Mouse (Mus musculus): Measurements from ENCODE around the gene Abca14. TPM values are rescaled to one million over a fixed set of nuclear protein-coding genes. Genes with fewer than 3 reads are reported as not detected.

The Abca14 gene
- polyA plus RNA-seq (2015; fragmentation: Nextera tagmentation; extraction: Ambion mirVana), result 0.19 TPM in 1 of 2 replicates, not detected in the other

DNA sequence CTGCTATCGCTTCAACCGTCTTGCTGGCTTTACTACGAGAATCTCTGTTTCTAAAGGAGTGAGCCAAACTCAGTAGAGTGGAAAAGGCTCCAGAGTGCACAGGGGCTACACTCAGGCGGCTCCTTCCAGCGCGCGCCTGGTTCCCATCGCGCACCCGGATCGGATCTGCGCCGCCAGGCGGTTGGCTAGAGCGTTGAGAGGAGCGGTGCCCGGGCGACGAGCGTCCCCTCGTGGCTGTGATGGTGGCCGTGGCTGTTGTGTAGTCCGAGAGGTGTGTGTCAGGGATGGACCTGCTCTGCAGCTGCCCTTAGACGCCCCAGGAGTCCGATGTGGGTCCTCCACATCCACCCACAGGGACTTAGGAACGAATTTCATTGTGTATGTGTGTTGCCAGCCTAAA is at the start of gene Abca14:
Gene Abca14, plus strand, starts transcription at position 173 of the 400 bp plus-strand sequence.
- H3K4me2 ChIP-seq, result peak within 1 kb of the TSS; percentile 29
- no peaks in the 10 kb centered on the region for H3K9me3 ChIP-seq
- 5% methylated on average over 26 of the region's 26 CpGs for WGBS

DNA sequence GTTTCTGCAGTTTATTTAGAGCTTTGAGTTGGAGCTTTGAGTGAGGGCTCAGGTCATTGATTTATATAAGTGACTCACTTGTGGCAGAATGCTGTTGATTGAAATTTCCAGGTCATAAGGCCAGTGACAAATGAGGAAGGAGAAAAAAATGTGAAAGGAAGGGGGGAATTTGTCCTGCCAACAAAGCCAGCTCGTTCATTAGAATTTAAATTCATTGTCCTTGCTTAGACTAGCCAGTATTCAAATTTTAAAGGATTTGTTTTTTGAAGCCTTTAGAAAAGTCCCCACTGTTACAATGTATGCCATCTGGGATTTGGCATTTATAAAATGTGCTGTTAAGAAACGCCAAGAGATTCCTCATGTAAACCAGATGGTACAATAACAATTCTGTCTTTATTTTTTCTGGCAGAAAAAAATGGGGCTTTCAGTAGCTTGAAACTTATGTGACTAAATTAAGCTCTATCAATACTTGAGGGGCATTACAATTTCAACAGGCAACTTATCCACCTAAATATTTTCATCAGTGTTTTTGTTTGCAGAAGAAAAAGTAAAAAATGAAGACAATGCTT is 46.8 kb upstream of the Abca14 start:
- Histone ChIP-seq H3K4me1 (peaks cover 33% of the 10 kb centered on the region), H3K27ac (no peak overlapping the region), H3K4me3 (no peak overlapping the region), H3K9ac (no peak overlapping the region), H3K27me3 (no peaks in the 10 kb centered on the region), H3K36me3 (no peaks in the 10 kb centered on the region), H3K4me2 (no peak overlapping the region), H3K9me3 (no peaks in the 10 kb centered on the region)
- WGBS, result 15% methylated on average over 2 of the region's 2 CpGs
- no peak for ATAC-seq (ENCODE audit: insufficient number of reproducible peaks, insufficient read depth, low FRiP score, low TSS enrichment, low read depth)

More for the DNA sequence above, at the start of gene Abca14:
- peaks cover 22% of the 10 kb centered on the region for H3K27me3 ChIP-seq
- H3K4me3 ChIP-seq, result no peak within 1 kb of the TSS
- H3K36me3 ChIP-seq, result no peaks in the 10 kb centered on the region
- peaks cover 9% of the 10 kb centered on the region for H3K4me1 ChIP-seq
- H3K9ac ChIP-seq, result no peak within 1 kb of the TSS
- no peak within 1 kb of the TSS for H3K27ac ChIP-seq
- ATAC-seq (ENCODE audit: insufficient number of reproducible peaks, insufficient read depth, low FRiP score, low TSS enrichment, low read depth), result peak; percentile 61; the same call in 1 of the 2 replicates

DNA sequence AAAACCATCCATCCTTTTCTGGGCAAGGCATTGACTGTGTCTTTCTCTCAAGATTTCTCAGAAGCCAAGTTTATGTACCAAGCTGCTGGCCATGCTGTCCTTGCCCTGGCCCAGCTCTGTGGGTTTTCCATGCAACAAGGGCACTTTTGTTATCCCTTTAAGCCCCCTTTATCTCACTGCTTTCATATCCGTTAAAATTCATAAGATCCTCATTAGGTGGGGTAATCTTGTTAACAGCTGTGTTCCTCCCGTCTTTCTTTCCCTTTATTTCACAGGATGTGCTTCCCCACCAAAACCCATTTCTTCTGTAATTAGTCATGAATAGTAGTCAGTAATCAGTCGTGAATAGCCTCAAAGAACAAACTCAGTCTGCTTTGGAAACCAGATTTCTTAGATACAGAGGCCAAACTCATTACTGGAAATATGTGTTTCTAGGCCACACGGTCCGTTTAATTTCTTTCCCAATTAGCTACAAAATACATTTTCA is 46.1 kb upstream of the Abca14 start:
- no peaks in the 10 kb centered on the region for H3K36me3 ChIP-seq
- peaks cover 33% of the 10 kb centered on the region for H3K4me1 ChIP-seq
- no peak overlapping the region for H3K4me2 ChIP-seq
- no peak overlapping the region for H3K4me3 ChIP-seq
- no peak for ATAC-seq (ENCODE audit: insufficient number of reproducible peaks, insufficient read depth, low FRiP score, low TSS enrichment, low read depth)
- no peaks in the 10 kb centered on the region for H3K27me3 ChIP-seq
- no peaks in the 10 kb centered on the region for H3K9me3 ChIP-seq
- no peak overlapping the region for H3K9ac ChIP-seq
- WGBS, result 29% methylated on average over 5 of the region's 5 CpGs
- no peak overlapping the region for H3K27ac ChIP-seq

DNA sequence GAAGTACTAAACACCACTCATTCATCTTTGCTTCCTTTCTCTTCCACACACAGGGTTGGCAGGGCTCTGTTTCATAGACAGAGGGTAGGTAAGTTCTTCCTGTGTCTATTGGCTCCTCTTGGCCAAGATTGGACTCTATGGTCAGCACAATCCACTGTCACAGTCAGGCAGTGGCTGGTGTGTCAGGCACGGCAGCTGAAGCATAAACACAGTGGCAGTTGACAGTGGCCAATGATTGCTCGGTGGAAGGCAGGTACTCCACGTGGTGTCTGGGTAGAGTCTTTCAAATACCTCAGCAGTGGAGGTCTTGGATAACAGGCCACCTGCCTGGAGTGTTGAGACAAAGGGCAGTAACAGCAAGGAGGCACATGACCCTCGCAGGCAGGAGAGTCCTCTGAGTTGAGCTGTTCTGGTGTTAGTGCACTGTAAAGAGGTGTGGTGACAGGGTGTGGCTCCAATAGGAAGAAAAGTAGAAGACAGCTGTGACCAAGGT is 45.6 kb upstream of the Abca14 start:
- peaks cover 33% of the 10 kb centered on the region for H3K4me1 ChIP-seq
- ATAC-seq (ENCODE audit: insufficient number of reproducible peaks, insufficient read depth, low FRiP score, low TSS enrichment, low read depth), result no peak
- H3K27me3 ChIP-seq, result no peaks in the 10 kb centered on the region
- WGBS, result 22% methylated on average over 4 of the region's 4 CpGs
- H3K4me2 ChIP-seq, result no peak overlapping the region
- no peaks in the 10 kb centered on the region for H3K36me3 ChIP-seq
- no peak overlapping the region for H3K4me3 ChIP-seq
- H3K27ac ChIP-seq, result no peak overlapping the region
- no peak overlapping the region for H3K9ac ChIP-seq
- no peaks in the 10 kb centered on the region for H3K9me3 ChIP-seq

DNA sequence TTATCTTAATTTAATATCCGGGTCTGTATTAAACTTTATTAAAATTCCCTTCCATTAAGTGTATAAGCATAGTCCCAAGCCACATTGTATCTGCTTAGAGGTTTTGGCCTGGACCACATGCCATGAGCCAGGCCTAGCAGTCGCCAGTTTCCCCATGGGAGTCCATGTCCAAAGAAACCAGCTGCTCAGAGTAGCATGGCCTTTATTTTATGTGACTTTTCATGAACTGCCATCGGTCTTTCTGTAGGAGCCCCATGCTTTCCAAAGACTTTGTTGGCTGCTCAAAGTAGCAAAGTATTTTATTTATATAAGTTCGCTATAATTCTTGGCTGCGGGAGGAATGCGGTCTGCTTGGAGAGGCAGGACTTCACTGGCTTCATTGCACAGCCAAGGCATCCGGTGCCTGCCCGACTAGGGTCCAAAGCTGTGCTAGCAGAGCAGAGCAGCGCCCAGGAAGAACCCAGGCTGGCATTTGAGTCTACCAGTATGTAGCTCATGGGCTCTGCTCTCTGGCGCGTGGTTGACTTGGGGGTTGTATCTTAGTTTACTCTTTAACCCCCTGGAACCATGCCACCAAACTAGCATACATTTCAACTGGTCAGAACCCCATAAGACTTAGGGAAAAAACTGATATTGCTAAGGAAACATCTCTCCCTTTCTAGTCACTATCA is 40.0 kb upstream of the Abca14 start:
- ATAC-seq (ENCODE audit: insufficient number of reproducible peaks, insufficient read depth, low FRiP score, low TSS enrichment, low read depth), result no peak
- H3K9ac ChIP-seq, result no peak overlapping the region
- no peak overlapping the region for H3K4me2 ChIP-seq
- 87% methylated on average over 11 of the region's 11 CpGs for WGBS
- H3K4me3 ChIP-seq, result no peak overlapping the region
- no peaks in the 10 kb centered on the region for H3K36me3 ChIP-seq
- no peaks in the 10 kb centered on the region for H3K9me3 ChIP-seq
- H3K27me3 ChIP-seq, result no peaks in the 10 kb centered on the region
- no peak overlapping the region for H3K27ac ChIP-seq
- peaks cover 6% of the 10 kb centered on the region for H3K4me1 ChIP-seq

DNA sequence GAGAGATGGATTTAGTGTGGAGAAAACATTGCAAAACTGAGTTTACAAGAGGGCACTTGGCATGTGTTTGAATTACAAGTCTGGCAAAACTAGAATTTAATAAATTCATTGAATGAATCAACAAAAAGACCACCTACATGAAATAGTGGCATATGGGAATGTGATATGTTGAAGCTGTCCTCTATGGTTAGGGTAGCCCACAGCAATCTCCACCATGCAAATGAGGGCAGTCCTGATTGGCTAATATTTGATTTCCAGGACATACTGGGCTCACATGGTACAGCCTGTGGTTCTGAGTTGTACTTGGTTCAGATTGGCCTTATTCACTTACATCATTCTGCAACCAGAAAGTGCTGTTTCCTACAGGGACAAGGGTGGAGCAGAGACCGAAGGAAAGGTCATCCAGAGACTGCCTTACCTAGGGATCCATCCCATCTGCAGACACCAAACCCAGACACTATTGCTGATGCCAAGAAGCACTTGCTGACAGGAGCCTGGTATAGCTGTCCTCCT is 31.5 kb upstream of the Abca14 start:
- no peak for ATAC-seq (ENCODE audit: insufficient number of reproducible peaks, insufficient read depth, low FRiP score, low TSS enrichment, low read depth)
- Histone ChIP-seq H3K4me1 (no peaks in the 10 kb centered on the region), H3K36me3 (no peaks in the 10 kb centered on the region), H3K9ac (no peak overlapping the region), H3K9me3 (no peaks in the 10 kb centered on the region), H3K4me3 (no peak overlapping the region), H3K27me3 (no peaks in the 10 kb centered on the region), H3K4me2 (no peak overlapping the region), H3K27ac (no peak overlapping the region)
- 83% methylated on average over 1 of the region's 1 CpGs for WGBS

DNA sequence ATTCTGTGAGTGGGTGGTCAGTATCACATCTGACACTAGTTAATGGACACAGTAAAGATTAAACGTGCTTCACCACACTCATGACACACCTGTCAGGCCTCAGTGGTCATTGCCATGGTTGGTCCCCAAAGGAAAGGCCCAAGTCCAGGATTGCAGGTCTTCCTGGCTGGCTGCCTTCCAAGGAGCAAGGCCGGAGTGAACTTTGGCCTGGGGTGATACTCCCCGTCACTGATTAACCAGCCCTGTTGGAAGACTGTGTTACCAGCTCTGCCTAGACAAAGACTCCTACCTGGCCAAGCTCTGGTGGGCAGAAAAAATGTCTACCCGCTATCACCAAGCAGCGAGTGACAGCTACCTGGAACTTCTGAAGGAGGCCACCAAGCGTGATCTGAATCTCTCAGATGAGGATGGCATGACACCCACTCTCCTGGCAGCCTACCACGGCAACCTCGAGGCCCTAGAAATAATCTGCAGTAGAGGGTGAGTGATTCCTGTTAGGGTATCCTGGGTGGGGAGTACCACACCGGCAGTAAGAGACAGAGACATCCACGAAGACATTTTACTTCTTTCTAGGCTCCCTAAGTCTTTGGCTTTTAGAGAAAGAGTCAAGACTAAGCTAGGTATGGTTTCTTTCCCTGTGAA is 30.0 kb upstream of the Abca14 start, which contains the start of gene Anks4b:
Gene Anks4b, plus strand, starts transcription at position 256 of the 642 bp plus-strand sequence.
- Histone ChIP-seq H3K9me3 (no peaks in the 10 kb centered on the region), H3K4me2 (no peak within 1 kb of the TSS), H3K4me1 (peaks cover under 1% of the 10 kb centered on the region), H3K4me3 (no peak within 1 kb of the TSS), H3K9ac (no peak within 1 kb of the TSS), H3K27ac (no peak within 1 kb of the TSS), H3K36me3 (no peaks in the 10 kb centered on the region), H3K27me3 (no peaks in the 10 kb centered on the region)
- no peak for ATAC-seq (ENCODE audit: insufficient number of reproducible peaks, insufficient read depth, low FRiP score, low TSS enrichment, low read depth)
- WGBS, result 84% methylated on average over 10 of the region's 10 CpGs

GRCm38 (mm10) chr7:120174723-120175504 is 28.8 kb upstream of the Abca14 start:
- H3K9me3 ChIP-seq, result no peaks in the 10 kb centered on the region
- no peak overlapping the region for H3K27ac ChIP-seq
- ATAC-seq (ENCODE audit: insufficient number of reproducible peaks, insufficient read depth, low FRiP score, low TSS enrichment, low read depth), result no peak
- H3K4me2 ChIP-seq, result no peak overlapping the region
- WGBS, result 70% methylated on average over 11 of the region's 11 CpGs
- H3K4me1 ChIP-seq, result peaks cover 10% of the 10 kb centered on the region
- no peaks in the 10 kb centered on the region for H3K27me3 ChIP-seq
- H3K9ac ChIP-seq, result no peak overlapping the region
- H3K4me3 ChIP-seq, result no peak overlapping the region
- H3K36me3 ChIP-seq, result no peaks in the 10 kb centered on the region

GRCm38 (mm10) chr7:120177611-120178010 is 26.1 kb upstream of the Abca14 start:
- no peak overlapping the region for H3K4me3 ChIP-seq
- no peaks in the 10 kb centered on the region for H3K36me3 ChIP-seq
- ATAC-seq (ENCODE audit: insufficient number of reproducible peaks, insufficient read depth, low FRiP score, low TSS enrichment, low read depth), result no peak
- no peak overlapping the region for H3K27ac ChIP-seq
- no peaks in the 10 kb centered on the region for H3K27me3 ChIP-seq
- no peak overlapping the region for H3K4me2 ChIP-seq
- H3K9ac ChIP-seq, result no peak overlapping the region
- no peaks in the 10 kb centered on the region for H3K9me3 ChIP-seq
- peaks cover 10% of the 10 kb centered on the region for H3K4me1 ChIP-seq
- 80% methylated on average over 3 of the region's 3 CpGs for WGBS

GRCm38 (mm10) chr7:120178935-120179334 is 24.8 kb upstream of the Abca14 start:
- H3K4me3 ChIP-seq, result no peak overlapping the region
- no peaks in the 10 kb centered on the region for H3K9me3 ChIP-seq
- H3K27ac ChIP-seq, result no peak overlapping the region; the same call in 1 of the 2 replicates
- no peaks in the 10 kb centered on the region for H3K27me3 ChIP-seq
- ATAC-seq (ENCODE audit: insufficient number of reproducible peaks, insufficient read depth, low FRiP score, low TSS enrichment, low read depth), result no peak
- peaks cover 10% of the 10 kb centered on the region for H3K4me1 ChIP-seq
- WGBS, result 11% methylated on average over 2 of the region's 2 CpGs
- H3K4me2 ChIP-seq, result no peak overlapping the region
- no peak overlapping the region for H3K9ac ChIP-seq
- H3K36me3 ChIP-seq, result no peaks in the 10 kb centered on the region

DNA sequence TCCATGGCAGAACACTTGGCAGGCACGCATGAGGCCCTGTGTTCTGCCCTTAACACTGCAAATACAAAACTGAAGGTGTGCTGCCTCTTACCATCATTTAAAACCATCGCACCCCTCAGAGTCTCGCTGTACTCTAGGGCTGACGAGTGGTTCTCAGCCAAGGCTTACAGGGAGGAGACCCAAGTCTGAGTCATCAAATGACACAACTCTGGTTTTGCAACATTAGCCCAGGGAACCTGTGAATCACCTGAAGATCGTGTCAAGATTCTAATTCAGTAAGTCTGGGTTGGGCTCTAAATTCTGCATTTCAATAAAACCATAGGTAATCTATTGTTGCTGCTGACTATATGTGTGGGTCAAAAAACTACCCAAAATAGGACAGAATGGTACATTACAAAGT is 23.2 kb upstream of the Abca14 start:
- ATAC-seq (ENCODE audit: insufficient number of reproducible peaks, insufficient read depth, low FRiP score, low TSS enrichment, low read depth), result no peak
- 84% methylated on average over 5 of the region's 5 CpGs for WGBS
- H3K9ac ChIP-seq, result no peak overlapping the region

More for the DNA sequence above, 23.2 kb upstream of the Abca14 start:
- Histone ChIP-seq H3K9me3 (no peaks in the 10 kb centered on the region), H3K4me3 (no peak overlapping the region), H3K36me3 (no peaks in the 10 kb centered on the region), H3K4me2 (no peak overlapping the region), H3K27me3 (no peaks in the 10 kb centered on the region), H3K27ac (no peak overlapping the region), H3K4me1 (peaks cover 10% of the 10 kb centered on the region)

Data from embryonic facial prominence, embryonic 13.5 days (tissue).